Mouse (Mus musculus) neural tube, embryonic 10.5 days (tissue): ENCODE data around the gene Slc35e1.

Experiments used
- DNase-seq: peaks from one replicate; pipeline ENCODE4 v3.0.0-alpha.2; 2017; ENCODE audit warnings: low spot score; ENCODE audit errors: extremely low spot score

Gene Slc35e1

DNA sequence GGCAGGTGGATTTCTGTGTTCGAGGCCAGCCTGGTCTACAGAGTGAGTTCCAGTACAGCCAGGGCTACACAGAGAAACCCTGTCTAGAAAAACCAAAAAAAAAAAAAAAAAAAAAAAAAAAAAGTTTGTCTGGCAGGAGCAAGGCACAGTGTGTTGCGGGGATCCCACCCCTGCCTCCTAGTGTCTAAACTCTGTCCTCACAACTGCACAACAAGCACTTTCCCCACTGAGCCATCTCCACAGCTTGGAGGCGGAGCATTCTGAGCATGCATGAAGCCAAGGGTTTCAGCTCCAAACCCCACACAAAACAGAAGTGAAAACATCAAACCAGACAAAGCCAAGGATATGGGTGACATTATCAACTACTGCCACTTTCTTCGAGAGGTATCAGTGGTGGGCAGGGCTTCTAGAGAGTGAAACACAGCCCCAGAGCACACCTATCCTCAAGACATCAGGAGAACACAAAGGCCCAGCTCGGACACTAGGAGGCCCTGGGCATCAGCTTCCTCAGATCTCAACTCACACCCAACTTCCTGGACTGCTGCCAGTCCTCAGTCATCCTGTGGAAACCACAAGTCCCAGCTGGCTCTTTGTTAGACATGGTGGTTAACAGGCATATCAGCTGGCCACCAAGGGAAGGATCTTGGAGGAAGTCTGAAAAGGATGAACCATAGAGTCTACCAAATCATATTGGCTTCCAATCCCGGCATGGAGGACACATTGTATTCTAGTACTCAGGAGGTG is 6.8 kb downstream of the Slc35e1 start:
- no peak for DNase-seq

DNA sequence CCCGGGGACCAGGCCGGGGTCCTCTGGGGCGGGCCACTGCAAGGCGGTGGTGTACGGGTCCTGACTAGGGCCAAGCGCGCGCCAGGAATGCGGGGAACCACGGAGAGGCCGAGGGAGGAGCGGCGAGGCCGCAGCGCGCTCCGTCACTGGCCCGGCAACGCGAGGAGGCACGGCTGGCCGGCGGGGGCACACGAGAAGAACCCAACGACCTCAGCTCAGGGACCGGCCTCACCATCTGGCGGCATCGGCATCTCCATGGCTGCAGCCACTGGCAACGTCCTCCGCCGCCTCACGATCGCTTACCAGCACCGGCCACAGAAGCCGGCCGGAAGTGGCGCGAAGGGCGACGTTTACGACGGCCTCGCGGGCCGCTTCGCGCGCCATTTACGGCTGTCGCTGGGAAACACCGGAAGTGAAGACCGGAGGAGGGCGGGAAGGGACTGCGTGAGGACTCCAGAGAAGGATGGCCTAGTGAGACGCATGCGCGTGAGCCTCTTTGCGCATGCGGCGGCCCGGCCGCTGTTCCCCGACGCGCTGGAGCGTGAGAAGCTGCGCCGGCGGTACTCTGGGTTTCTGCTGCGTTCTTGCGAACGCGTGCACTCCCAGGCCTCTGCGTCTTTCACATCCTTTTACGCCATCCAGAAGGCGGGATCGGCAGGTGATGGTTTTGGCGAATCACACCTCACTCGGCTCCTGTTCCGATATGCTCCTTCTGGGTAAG is 17.4 kb downstream of the Slc35e1 start, which contains the start of gene Cherp:
TSS of gene Cherp (minus strand) at position 401 of the 721 bp plus-strand sequence.
- DNase-seq = peak; percentile 98

DNA sequence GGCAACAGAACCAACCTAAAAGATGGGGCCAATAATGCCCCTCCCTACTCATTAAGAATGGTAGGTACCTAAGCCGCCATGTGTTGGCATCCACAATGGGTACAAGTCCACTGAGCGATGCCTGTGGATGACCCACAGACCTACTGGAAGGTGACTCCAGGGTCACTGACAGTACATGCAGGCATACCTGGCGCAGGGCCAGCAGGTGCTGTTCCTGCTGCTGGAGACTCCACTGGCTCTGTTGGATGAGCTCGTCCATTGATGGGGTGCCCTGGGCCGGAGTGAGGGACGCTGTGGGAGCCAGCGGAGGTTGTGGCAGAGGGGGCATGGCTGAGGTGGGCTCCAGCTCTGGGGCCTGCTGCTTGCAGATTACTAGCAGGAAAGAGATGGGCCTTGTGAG is 21.7 kb downstream of the Slc35e1 start:
- no peak for DNase-seq

GRCm38 (mm10) chr8:72469984-72470383 is 22.4 kb downstream of the Slc35e1 start:
- DNase-seq = no peak

- DNase-seq = no peak
Observed at GRCm38 (mm10) chr8:72469243-72469642, 23.2 kb downstream of the Slc35e1 start.

GRCm38 (mm10) chr8:72464211-72464610 is 28.2 kb downstream of the Slc35e1 start:
- DNase-seq = no peak

DNA sequence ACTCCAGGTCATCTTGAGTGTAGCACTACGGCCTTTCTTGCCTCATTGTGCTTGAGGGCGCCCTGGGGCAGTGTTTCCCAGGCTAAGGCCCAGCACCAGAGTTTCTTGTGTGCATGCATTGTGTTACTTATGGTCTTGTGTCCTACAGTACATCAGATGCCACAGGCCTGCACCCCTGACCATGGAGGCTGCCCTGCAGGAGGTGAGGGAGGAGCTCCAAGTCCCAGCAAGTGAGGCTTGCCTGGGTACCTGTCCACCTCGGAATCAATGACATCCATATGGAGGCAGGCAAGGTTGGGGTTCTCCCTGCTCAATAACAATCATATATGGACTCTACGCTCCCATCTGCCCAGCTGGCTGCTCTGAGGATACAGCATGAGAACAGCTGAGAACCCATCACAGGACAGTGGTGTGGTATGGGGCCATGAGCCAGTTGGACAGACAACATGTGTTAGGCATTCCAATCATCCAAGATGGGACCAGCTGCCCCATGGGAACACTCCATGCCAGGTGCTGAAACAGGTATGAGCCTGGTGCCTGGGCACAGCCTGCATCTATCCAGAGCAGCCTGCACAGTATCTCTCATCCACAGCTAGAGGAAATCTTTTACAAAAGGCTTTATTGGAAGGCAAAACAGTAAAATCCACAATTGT is 32.4 kb downstream of the Slc35e1 start:
- no peak for DNase-seq

GRCm38 (mm10) chr8:72458457-72458856 is 34.0 kb downstream of the Slc35e1 start:
- DNase-seq = no peak

GRCm38 (mm10) chr8:72457806-72458205 is 34.6 kb downstream of the Slc35e1 start:
- DNase-seq = no peak

DNA sequence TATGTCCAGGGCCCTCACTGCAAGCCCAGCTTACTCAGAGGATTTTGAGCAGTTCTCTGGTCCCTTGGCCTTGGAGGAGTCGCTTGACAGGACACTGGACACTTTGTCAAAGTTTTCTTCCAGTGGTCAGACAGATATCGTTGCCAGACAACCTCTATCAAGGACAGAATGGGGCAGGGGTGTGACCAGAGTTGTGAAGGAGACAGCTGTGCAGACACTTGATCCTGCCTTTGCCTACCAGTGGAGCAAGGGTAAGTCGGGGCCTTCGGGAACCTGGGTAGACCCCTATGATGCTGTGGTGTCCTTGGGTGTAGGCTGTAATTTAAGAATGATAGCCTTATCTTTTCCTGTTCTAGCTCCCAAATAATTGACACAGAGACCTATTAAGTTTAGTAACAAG is 37.1 kb downstream of the Slc35e1 start:
- DNase-seq = no peak

- DNase-seq = no peak
Observed at GRCm38 (mm10) chr8:72453904-72454303, 38.5 kb downstream of the Slc35e1 start.

DNA sequence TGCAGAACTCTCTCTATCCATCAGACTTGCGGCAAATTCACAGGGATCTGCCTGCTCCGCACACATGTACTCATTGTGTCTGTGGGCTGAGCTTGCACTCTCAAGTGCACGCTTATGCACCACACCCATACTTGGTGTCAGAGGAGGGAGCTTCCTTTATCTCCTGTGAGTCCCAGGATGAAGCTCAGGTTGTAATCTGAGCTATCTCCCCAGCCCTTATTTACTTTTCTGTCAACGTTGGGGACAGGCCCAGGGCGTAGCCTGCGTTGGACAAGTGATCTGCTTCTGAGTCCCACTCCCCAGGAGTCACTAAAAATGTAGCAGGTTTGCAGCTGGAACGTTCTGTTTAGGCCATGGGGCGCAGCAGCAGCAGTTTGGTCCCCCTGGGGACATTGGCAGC is 40.9 kb downstream of the Slc35e1 start:
- no peak for DNase-seq

DNA sequence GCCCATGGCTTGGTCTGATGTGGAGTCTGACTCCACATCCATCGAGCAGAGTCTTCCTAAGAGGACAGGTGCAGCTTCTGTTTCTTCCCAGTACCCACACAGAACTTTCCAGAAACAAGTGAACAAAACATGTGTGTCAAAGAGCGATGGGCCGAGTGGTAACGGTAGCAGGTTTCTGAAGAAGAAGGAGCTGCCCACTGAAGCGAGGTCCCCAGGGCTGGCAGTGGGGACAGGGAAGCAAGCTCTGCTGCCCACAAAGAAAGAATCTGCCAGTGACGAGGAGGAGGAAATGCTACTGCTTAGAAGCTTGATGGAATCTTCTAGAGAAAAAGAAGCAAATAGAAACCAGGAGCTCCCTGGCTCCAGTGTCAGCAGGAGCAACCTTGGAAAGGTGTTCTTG is 47.3 kb downstream of the Slc35e1 start:
- DNase-seq = no peak

DNA sequence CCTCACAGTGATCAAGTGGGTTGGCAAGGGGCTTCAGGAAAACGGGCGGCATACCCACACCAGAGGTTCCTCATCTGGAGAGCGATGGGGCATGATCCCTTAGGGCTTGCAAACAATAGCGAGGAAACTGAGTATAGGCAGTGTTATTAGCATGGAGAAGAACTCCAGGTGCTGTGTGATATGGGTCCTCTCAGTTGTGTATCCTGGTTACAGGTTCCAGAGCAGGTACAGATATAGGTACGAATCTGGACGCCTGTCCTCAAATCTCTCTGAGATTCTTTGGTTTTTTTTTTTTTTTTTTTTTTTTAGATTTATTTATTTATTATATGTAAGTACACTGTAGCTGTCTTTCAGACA is 48.4 kb downstream of the Slc35e1 start:
- DNase-seq = no peak

DNA sequence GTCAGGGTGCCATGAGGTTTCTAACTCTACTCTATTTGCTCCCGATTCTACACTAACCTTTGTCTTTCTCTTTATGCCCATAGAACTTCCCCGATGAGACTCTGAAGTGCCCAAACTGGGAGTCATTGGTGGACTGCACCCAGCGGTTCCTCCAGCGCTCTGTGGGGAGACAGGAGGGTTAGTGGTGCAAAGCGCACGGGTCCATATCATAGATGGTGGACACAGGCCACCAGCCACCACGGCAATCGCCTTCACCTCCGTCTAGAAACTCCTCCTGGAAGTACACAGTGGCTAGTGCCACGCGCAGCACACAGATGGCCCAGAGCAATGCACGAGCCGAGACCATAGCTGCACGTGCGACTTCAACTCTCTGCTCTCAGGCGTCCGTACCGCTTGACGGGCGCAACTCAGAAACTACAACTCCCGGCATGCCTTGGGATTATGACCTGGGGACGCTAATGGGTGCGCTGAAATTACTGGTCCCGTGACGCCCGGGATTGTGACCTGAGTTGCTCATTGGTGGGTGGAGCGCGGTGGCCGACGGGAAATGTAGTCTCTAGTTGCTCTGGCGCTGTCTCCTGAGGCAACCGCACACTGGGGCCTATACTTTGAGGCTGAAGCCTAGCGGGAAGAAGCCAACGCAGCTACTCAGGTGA is 48.9 kb downstream of the Slc35e1 start, which contains the start of the genes Calr3 and 1700030K09Rik:
TSS of gene Calr3 (minus strand) at position 533 of the 656 bp plus-strand sequence.
TSS of gene 1700030K09Rik (plus strand) at position 543 of the 656 bp plus-strand sequence.
- DNase-seq = peak; percentile 96

GRCm38 (mm10) chr8:72438248-72439015 is 54.0 kb downstream of the Slc35e1 start:
- no peak for DNase-seq

GRCm38 (mm10) chr8:72434952-72435351 is 57.5 kb downstream of the Slc35e1 start:
- DNase-seq = no peak
